Mouse (Mus musculus): ENCODE measurements at regions not wholly inside any gene's neighbourhood (a gene's known extent, or its start where the extent isn't known, plus 50 kb on each side); places are given as distances from the start of the nearest gene placed in this dataset.

GRCm38 (mm10) chr7:121571292-121571691, 135.8 kb downstream of the Usp31 start:
- 78% methylated on average over 4 of the region's 4 CpGs for WGBS
- H3K27me3 ChIP-seq (ENCODE audit: control insufficient read depth, insufficient read depth, low read length) = no peaks in the 10 kb centered on the region
- no peak for DNase-seq (ENCODE audit: extremely low read depth, low read depth, low spot score)

GRCm38 (mm10) chr7:121569248-121569647, 137.8 kb downstream of the Usp31 start:
- 79% methylated on average over 7 of the region's 7 CpGs for WGBS
- H3K4me1 ChIP-seq (ENCODE audit: control insufficient read depth, insufficient read depth, low read length) = no peaks in the 10 kb centered on the region
- H3K9ac ChIP-seq (ENCODE audit: low read depth, low read length) = no peak overlapping the region
- TF ChIP-seq CTCF (IDR thresholded peaks at IDR 0.05; ENCODE audit: low read depth, low read length) = no peak
- no peak for TF ChIP-seq POLR2A (IDR thresholded peaks at IDR 0.05; ENCODE audit: extremely low read depth, insufficient read depth, low read length)
- no peak overlapping the region for H3K4me3 ChIP-seq (ENCODE audit: insufficient read depth, low read depth, low read length)
- no peaks in the 10 kb centered on the region for H3K79me2 ChIP-seq (ENCODE audit: control insufficient read depth, insufficient read depth, low read length)
- H3K36me3 ChIP-seq (ENCODE audit: control insufficient read depth, insufficient read depth, low read length) = no peaks in the 10 kb centered on the region
- H3K27me3 ChIP-seq (ENCODE audit: control insufficient read depth, insufficient read depth, low read length) = no peaks in the 10 kb centered on the region
- DNase-seq (ENCODE audit: extremely low read depth, low read depth, low spot score) = no peak
- no peak overlapping the region for H3K27ac ChIP-seq (replicated peaks; ENCODE audit: insufficient read depth, low read depth, low read length)

More at GRCm38 (mm10) chr7:121571292-121571691, 135.8 kb downstream of the Usp31 start:
- TF ChIP-seq CTCF (IDR thresholded peaks at IDR 0.05; ENCODE audit: low read depth, low read length) = no peak
- no peak for TF ChIP-seq POLR2A (IDR thresholded peaks at IDR 0.05; ENCODE audit: extremely low read depth, insufficient read depth, low read length)
- Histone ChIP-seq H3K79me2 (ENCODE audit: control insufficient read depth, insufficient read depth, low read length) (no peaks in the 10 kb centered on the region), H3K36me3 (ENCODE audit: control insufficient read depth, insufficient read depth, low read length) (no peaks in the 10 kb centered on the region), H3K4me3 (ENCODE audit: insufficient read depth, low read depth, low read length) (no peak overlapping the region), H3K27ac (replicated peaks; ENCODE audit: insufficient read depth, low read depth, low read length) (no peak overlapping the region), H3K4me1 (ENCODE audit: control insufficient read depth, insufficient read depth, low read length) (no peaks in the 10 kb centered on the region), H3K9ac (ENCODE audit: low read depth, low read length) (no peak overlapping the region)

GRCm38 (mm10) chr7:121568064-121568463, 139.0 kb downstream of the Usp31 start:
- TF ChIP-seq CTCF (IDR thresholded peaks at IDR 0.05; ENCODE audit: low read depth, low read length) (no peak), POLR2A (IDR thresholded peaks at IDR 0.05; ENCODE audit: extremely low read depth, insufficient read depth, low read length) (no peak)
- H3K36me3 ChIP-seq (ENCODE audit: control insufficient read depth, insufficient read depth, low read length) = no peaks in the 10 kb centered on the region
- no peaks in the 10 kb centered on the region for H3K27me3 ChIP-seq (ENCODE audit: control insufficient read depth, insufficient read depth, low read length)
- no peak overlapping the region for H3K9ac ChIP-seq (ENCODE audit: low read depth, low read length)
- DNase-seq (ENCODE audit: extremely low read depth, low read depth, low spot score) = peak; percentile 1
- H3K79me2 ChIP-seq (ENCODE audit: control insufficient read depth, insufficient read depth, low read length) = no peaks in the 10 kb centered on the region
- H3K4me3 ChIP-seq (ENCODE audit: insufficient read depth, low read depth, low read length) = no peak overlapping the region
- no peaks in the 10 kb centered on the region for H3K4me1 ChIP-seq (ENCODE audit: control insufficient read depth, insufficient read depth, low read length)
- no peak overlapping the region for H3K27ac ChIP-seq (replicated peaks; ENCODE audit: insufficient read depth, low read depth, low read length)
- 78% methylated on average over 2 of the region's 2 CpGs for WGBS

- Histone ChIP-seq H3K27ac (replicated peaks; ENCODE audit: insufficient read depth, low read depth, low read length) (no peak overlapping the region), H3K4me1 (ENCODE audit: control insufficient read depth, insufficient read depth, low read length) (no peaks in the 10 kb centered on the region), H3K36me3 (ENCODE audit: control insufficient read depth, insufficient read depth, low read length) (no peaks in the 10 kb centered on the region), H3K27me3 (ENCODE audit: control insufficient read depth, insufficient read depth, low read length) (no peaks in the 10 kb centered on the region), H3K9ac (ENCODE audit: low read depth, low read length) (no peak overlapping the region), H3K79me2 (ENCODE audit: control insufficient read depth, insufficient read depth, low read length) (no peaks in the 10 kb centered on the region), H3K4me3 (ENCODE audit: insufficient read depth, low read depth, low read length) (no peak overlapping the region)
- TF ChIP-seq POLR2A (IDR thresholded peaks at IDR 0.05; ENCODE audit: extremely low read depth, insufficient read depth, low read length) (no peak), CTCF (IDR thresholded peaks at IDR 0.05; ENCODE audit: low read depth, low read length) (peak; percentile 24; the same call in 1 of the 2 replicates)
- 24% methylated on average over 5 of the region's 5 CpGs for WGBS
- peak; percentile 17 for DNase-seq (ENCODE audit: extremely low read depth, low read depth, low spot score)
Observed at GRCm38 (mm10) chr7:121563526-121563925, 143.5 kb downstream of the Usp31 start.

- H3K4me3 ChIP-seq (ENCODE audit: insufficient read depth, low read depth, low read length) = no peak overlapping the region
- H3K4me1 ChIP-seq (ENCODE audit: control insufficient read depth, insufficient read depth, low read length) = no peaks in the 10 kb centered on the region
- no peak for TF ChIP-seq CTCF (IDR thresholded peaks at IDR 0.05; ENCODE audit: low read depth, low read length)
- TF ChIP-seq POLR2A (IDR thresholded peaks at IDR 0.05; ENCODE audit: extremely low read depth, insufficient read depth, low read length) = no peak
- H3K36me3 ChIP-seq (ENCODE audit: control insufficient read depth, insufficient read depth, low read length) = no peaks in the 10 kb centered on the region
- DNase-seq (ENCODE audit: extremely low read depth, low read depth, low spot score) = no peak
- 32% methylated on average over 4 of the region's 4 CpGs for WGBS
- no peak overlapping the region for H3K9ac ChIP-seq (ENCODE audit: low read depth, low read length)
- H3K27ac ChIP-seq (replicated peaks; ENCODE audit: insufficient read depth, low read depth, low read length) = no peak overlapping the region
- 0 out of 2 replicates have a peak, but pooled peaks cover 2% of the 10 kb centered on the region for H3K27me3 ChIP-seq (ENCODE audit: control insufficient read depth, insufficient read depth, low read length)
- H3K79me2 ChIP-seq (ENCODE audit: control insufficient read depth, insufficient read depth, low read length) = no peaks in the 10 kb centered on the region
Observed at GRCm38 (mm10) chr7:121555420-121555819, 151.6 kb downstream of the Usp31 start.
